Mouse (Mus musculus): ENCODE results near the gene Nlk.
"Not testable (repeated sequence)": the region's sequence is repeated elsewhere in the genome, so short reads cannot be mapped to it uniquely, and the experiment has no call there.

Gene Nlk

DNA sequence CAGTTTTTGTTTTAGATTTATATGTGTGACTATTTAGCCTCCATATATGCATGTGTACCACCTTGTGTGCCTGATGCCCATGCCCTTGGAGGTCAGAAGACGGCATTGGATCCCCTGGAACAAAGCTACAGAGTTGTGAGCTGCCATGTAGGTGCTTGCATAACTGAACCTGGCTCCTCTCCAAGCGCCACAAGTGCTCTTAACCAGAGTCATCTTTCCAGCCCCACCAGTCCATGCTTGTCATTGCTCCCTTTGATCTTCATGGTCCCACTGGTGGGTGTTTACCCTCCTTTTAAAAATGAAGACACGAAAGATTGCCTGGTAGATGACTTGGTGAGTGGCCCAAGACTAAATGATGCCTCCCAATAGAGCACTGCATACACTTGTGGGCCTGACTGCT is 156.8 kb downstream of the Nlk start:
- peak; percentile 87 for DNase-seq

DNA sequence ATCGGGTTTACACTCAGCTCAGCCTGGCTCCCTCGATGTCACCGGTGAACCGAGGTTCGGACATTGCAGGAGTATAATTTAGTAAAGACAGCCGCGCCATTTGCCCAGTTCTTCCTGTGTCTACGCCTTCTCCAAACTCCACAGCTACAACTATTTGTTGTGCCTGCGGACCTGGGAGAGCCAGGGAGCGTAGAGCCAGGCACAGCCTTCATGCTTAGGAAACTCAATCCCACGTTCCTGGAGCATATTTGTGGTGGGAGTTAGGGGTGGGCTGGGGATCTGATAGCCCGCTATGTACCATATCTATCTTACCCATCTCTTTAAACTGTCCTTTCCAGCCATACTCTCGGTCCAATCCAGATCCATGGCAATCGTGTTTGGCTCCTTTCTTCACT is 160.5 kb downstream of the Nlk start:
- no peak for DNase-seq

DNA sequence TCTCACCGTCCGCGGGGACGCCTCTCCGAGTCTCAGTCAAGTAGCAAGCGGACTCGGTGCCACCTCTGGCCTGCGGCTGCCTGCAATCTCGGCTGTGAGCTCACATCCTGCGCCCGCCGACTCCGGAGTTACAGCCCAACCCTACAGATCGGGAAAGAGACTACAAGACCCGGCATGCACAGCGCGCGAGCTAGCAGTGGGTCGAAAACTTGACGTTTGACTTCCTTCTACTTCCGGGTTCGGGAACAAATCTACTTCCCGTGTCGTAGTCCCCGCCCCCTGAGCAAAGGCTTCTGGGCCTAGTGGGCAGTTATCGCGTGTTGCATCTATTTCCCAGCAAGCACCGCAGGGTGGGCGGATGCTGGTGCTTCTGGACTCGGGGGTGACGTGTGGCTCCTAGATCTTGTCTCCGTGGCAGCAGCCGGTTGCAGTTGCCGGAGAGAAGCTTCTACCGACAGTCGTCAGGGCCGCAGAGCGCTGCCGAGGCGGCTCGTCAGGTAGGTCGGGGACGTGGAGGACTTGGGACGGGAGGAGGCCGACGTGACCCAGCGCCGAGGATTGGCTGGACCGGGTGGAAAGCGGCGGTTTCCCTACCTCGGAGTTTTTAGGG is 161.0 kb downstream of the Nlk start, which contains the start of the genes Tnfaip1 and Ift20:
Tnfaip1 (minus strand) TSS at position 253 of the 610 bp plus-strand sequence.
Ift20 (plus strand) TSS at position 282 of the 610 bp plus-strand sequence.
- peak; percentile 100 for DNase-seq

DNA sequence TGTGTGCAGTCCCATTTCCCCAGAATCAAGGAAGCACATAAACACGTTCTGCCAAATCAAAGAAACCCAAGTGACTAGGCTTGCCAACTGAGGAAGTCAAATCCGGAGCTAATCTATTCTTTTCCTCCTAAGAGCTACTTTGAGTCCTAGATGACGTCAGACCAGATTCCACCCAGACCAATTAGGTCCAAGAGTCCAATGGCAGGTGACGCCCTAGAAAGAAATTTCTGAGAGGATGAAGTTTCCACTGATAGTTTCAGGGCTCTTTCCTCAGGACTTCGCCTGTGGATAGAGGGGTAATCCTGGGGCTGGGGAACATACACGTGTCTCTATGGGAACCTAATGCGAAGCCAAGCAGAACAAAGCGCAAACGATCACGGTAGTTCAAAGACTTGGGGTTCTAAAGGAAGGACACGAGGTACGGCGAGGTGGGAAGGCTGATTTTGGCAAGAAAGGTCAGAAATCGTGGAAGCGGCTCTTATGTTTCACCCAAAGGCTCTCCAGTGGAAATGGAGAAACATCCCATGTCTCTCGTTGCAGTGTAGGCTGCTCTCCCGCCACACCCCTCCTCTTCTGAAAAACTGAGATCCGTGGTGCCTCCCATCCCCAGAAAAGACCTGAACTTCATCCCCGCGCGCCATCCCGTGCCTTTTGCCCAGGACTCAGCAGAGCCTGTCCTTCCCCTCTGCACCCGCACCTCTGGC is 161.6 kb downstream of the Nlk start:
- peak; percentile 98 for DNase-seq

DNA sequence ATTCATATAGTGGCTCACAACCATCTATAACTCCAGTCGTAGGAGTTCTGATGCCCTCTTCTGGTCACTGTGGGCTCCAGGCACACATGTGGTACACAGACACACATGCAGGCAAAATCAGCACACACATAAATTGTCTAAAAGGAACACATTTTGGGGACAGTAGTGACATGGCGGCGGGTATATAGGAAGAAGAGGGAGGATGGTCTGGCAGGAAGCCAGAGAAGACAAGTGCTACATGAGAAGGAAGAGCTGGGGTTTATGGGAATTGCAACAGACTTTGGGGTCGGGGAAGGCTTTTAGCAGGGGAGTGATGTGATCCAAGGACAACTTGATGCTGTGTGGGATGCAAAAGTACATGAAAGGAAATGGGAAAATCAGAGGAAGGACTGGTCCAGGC is 162.7 kb downstream of the Nlk start:
- peak; percentile 91 for DNase-seq

DNA sequence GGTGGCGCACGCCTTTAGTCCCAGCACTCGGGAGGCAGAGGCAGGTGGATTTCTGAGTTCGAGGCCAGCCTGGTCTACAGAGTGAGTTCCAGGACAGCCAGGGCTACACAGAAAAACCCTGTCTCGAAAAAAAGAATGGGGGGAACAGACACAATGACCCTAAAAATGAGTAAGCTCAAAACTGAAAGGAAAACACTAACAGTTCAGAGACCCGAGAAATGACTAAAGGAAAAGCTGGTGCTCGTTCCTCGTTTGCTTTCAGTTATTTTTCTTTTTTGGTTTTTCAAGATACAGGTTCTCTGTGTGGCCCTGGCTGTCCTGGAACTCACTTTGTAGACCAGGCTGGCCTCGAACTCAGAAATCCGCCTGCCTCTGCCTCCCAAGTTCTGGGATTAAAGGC is 165.7 kb downstream of the Nlk start:
- not testable (repeated sequence) for DNase-seq

DNA sequence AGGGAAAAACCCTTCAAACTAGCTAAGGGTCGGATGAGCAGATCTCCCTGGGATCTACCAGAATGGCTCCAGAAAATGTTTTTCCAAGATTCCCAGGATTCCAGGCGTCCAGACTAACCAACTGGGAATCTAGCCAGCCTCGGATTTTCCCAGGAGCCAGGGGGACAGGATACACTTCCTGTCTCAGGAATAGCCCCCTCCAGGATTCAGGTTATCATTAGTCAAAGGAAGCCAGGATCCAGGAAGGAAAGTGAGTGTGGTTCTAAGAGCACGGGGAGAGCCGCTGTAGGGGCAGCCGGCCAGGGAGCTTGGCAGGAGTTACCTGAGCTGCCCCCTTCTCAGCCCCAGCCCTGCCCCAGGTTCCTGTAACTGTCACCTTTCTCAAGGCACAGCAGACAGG is 166.1 kb downstream of the Nlk start:
- peak; percentile 98 for DNase-seq

DNA sequence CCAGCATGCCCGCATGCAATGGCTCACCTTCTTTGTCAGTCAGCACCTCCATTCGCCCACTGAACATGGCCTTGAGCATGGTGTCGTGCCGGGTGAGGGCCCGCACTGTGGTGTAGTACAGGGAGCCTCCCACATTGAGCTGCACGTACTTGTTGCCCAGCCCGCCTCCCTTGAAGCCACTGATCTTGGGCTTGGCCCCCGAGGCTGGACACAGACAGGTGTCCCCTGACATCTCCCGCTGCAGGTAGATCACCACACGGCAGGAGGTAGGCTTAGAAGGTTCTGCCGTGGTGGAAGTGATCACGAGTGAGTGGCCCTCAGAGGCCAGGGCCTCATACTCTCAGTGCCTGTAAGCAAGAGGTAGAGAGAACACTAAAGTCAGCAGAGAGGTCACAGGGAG is 167.2 kb downstream of the Nlk start:
- peak; percentile 91 for DNase-seq

DNA sequence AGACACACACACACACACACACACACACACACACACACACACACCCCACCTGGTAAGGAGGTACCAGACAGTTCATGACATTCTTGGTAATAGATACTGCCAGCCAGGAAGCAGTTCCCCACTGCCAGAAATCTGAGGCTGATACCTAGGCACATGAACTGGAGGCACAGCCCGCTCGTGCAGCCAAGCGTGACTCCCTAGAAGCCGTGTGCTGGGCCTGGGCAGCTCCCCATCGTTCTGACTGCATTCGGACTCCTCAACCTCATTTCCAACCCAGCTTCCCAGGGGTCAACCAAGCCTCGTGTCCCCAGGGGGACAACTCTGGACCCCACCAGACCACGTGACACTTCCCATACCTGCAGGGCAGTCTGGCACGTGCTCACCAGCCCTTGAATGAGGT is 168.5 kb downstream of the Nlk start:
- peak; percentile 77 for DNase-seq

DNA sequence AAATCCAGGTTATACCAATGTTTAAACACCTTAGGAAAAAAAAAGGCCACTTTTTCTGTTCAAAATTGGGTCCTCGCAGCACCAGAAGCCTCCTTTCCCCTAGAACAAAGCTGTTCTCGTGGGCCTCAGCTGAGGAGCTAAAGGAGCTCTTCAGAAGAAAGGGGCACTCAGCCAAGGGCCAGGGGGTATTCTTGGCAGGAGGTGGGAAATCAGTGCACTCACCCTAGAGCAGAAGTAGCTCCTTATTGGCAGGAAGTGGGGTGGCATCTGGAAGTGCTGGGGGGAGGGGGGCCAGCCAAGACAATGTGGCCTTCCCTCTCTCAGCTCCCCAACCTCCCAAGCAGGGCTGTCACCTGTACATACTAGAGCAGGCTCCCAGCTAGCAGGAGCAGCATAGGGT is 172.3 kb downstream of the Nlk start:
- DNase-seq = no peak

DNA sequence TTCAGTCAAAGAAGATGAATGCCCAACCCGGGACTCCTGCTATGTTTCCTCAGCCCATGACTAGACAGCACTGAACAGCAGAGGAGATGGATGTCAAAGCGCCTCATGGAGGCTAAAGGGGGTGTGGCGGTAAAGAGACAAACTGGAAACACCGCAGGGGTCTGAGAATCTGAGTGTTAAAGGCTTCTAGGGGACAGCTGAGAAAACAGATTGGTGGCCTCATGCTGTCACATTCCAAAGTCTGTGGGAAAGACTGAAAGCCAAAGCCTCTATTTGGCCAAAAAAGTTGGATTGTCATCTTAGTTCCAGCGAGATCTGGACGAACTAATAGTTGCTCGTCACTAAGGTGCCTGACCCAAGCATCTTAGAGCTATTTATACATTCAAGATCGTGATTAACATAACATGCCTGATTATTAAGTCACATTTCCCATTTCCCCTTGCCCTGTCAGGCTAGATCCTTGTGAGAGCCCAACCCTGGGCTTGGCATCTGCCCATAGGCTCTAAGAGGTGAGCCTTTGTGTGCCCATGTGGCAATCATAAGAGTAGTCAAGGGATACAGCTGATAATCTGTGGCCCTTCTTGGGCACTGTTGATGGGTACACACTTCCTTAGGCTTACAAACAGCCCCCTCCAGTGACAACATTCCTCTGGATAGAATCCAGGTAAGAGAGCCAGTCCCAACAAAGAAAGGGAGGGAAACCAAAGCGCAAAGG is 173.8 kb downstream of the Nlk start:
- DNase-seq = peak; percentile 90

DNA sequence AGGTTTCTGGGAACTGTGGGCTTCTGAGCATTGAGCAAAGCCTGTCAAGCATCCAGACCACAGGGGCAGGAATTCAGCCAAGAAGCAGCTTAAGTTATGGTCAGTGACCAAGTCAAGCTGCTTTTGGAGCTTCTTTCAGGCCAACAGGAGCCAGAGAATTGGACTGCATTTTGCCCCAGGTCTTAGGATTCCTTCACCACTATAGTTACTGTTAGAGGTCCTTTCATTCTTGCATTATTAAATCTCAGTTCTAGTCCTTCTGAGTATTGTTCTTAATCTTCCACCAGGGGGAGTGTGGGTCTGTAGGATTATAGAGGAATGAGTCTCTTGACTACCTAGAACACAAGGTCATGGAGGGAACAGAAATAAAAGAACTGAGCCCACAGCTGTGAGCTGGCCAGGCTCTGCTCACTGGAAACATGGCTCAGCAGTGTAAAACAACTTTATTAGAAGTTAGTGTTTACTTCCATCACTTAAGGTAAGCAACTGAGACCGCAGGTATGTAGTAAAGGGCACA is 174.6 kb downstream of the Nlk start:
- no peak for DNase-seq

DNA sequence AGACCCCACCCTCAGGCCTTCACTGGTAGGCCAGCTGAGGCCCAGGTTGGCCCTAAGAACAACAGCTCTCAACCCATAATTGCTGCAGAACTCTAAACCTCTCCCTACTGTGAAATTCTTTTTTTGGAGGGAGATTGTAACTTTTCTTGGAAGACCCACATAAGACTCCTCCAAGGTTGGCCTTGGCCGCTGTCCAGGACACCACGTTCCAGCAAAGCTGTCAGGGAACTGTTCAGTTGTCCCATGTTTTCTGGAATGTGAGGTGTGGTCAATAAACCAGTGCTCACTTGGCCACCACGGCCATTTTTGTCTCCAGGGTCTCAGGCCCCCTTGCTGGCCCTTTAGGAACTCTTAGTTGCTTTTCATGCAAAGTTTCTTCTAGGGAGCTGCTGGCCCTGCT is 175.3 kb downstream of the Nlk start:
- no peak for DNase-seq

DNA sequence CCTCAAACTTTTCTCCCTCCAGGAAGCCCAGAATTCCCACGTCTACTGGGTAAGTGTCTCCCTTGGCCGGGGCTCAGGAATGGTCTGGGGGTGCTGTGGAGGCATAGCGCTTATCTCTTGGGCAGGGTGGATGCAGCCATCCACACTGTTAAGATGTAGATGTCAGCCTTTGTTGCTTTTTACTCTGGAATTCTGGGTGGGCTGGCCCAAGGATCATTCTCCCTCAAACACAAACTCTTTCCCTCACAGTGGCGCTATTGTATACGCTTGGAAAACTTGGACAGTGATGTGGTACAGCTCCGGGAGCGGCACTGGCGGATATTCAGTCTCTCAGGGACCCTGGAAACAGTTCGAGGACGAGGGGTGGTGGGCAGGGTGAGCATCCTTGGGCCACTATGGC is 178.2 kb downstream of the Nlk start:
- no peak for DNase-seq
